Mouse (Mus musculus) layer of hippocampus, adult 8-10 months (tissue): ENCODE data around the gene Gm13279. TPM values are rescaled to one million over a fixed set of nuclear protein-coding genes. Genes with fewer than 3 reads are reported as not detected.
"Not testable (repeated sequence)": the region's sequence is repeated elsewhere in the genome, so short reads cannot be mapped to it uniquely, and the experiment has no call there.

Experiments used
- DNase-seq, 2 experiments: peaks; one replicate each; pipeline ENCODE4 v3.0.0; 2022; ENCODE audit warnings: low spot score in 2 of 2
- total RNA-seq, 4 experiments: library from RNA; stranded (reverse); gene quantifications; 2 replicates each; pipeline ENCODE4 v1.2.4; 2022

Gm13279 gene
- total RNA-seq, 4 experiments from 2014 or later, result not detected

DNA sequence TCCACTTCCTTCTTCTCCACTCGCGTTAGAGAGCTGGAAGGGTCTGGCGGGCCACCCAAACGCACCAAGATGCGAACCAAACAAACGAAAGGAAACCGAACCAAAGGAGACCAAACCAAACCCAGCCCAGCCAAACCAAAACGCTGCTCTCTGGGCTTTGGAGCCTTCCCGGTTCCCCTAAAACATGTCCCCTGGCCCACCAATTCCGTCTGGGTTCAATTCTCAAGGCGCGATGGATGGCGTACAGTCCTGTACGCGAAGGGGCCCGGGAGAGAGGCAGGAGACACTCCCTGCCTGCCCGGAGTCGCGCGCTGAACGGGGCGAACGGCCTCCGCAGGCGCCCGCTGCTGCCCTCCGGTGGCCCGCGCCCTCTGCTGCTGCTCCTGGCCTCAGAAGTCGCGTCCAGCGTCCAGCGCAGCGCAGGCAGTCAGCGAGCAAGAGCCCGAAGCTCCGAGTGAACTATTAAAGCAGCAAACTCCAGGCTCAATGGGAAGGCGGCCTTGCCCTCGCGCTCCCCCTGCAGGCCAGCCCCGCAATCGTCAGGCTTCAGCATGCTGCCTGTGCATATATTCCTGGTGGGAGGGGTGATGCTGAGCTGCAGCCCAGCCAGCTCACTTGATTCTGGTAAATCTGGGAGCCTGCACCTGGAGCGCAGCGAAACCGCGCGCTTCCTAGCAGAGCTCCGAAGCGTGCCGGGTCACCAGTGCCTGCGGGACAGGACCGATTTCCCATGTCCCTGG, 3.1 kb upstream of the Gm13279 start, which contains the start of gene Gm13275:
Gm13275 (plus strand) TSS at position 552 of the 740 bp plus-strand sequence.
- peak; percentile 62 to 66 for DNase-seq

DNA sequence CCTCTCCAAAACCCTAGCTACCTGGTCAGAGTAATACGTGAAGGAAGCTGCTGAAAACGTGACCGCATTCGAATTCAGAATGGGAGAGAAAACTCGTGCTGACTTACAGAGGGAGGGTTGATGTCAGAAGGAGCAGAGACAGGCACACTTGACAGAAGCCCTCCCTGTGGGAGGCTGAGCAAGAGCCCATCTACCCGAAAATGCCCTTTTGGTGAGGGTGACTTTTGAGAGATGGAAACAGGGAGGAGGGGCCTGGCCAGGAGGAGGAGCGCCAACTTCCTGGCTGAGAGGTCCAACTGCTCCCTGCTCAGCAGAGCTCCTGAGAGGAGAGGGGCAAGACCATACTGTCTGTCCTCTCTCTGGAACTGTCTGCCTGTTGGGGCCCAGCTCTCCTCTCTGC, 2.2 kb downstream of the Gm13279 start, which contains the start of gene Gm13285:
Gm13285 (plus strand) TSS at position 301 of the 400 bp plus-strand sequence.
- not testable (repeated sequence) for DNase-seq

DNA sequence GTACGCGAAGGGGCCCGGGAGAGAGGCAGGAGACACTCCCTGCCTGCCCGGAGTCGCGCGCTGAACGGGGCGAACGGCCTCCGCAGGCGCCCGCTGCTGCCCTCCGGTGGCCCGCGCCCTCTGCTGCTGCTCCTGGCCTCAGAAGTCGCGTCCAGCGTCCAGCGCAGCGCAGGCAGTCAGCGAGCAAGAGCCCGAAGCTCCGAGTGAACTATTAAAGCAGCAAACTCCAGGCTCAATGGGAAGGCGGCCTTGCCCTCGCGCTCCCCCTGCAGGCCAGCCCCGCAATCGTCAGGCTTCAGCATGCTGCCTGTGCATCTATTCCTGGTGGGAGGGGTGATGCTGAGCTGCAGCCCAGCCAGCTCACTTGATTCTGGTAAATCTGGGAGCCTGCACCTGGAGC, 5.8 kb downstream of the Gm13279 start, which contains the start of gene Gm13287:
Gm13287 (plus strand) TSS at position 301 of the 400 bp plus-strand sequence.
- not testable (repeated sequence) for DNase-seq

DNA sequence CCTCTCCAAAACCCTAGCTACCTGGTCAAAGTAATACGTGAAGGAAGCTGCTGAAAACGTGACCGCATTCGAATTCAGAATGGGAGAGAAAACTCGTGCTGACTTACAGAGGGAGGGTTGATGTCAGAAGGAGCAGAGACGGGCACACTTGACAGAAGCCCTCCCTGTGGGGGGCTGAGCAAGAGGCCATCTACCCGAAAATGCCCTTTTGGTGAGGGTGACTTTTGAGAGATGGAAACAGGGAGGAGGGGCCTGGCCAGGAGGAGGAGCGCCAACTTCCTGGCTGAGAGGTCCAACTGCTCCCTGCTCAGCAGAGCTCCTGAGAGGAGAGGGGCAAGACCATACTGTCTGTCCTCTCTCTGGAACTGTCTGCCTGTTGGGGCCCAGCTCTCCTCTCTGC, 8.0 kb downstream of the Gm13279 start, which contains the start of gene Gm13288:
Gm13288 (plus strand) TSS at position 301 of the 400 bp plus-strand sequence.
- not testable (repeated sequence) for DNase-seq

DNA sequence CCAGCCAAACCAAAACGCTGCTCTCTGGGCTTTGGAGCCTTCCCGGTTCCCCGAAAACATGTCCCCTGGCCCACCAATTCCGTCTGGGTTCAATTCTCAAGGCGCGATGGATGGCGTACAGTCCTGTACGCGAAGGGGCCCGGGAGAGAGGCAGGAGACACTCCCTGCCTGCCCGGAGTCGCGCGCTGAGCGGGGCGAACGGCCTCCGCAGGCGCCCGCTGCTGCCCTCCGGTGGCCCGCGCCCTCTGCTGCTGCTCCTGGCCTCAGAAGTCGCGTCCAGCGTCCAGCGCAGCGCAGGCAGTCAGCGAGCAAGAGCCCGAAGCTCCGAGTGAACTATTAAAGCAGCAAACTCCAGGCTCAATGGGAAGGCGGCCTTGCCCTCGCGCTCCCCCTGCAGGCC, 8.6 kb downstream of the Gm13279 start:
- not testable (repeated sequence) for DNase-seq

DNA sequence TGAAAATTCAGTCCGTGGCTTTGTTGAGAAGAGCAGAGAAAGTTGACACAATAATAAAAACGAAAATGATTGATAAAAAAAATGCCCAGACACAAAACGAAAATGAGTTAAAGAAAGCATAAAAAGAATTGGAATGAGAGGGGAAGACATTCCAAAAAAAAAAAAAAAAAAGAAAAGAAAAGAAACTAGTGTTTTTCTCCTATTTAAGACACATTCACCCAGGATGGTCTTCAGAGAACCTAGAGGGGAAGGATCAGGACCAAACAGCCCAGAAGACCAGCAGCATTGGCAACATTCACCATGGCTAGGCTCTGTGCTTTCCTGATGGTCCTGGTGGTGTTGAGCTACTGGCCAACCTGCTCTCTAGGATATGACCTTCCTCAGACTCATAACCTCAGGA, 18.7 kb downstream of the Gm13279 start, which contains the start of gene Ifna7:
Ifna7 (plus strand) TSS at position 301 of the 400 bp plus-strand sequence.
- DNase-seq, result no peak

DNA sequence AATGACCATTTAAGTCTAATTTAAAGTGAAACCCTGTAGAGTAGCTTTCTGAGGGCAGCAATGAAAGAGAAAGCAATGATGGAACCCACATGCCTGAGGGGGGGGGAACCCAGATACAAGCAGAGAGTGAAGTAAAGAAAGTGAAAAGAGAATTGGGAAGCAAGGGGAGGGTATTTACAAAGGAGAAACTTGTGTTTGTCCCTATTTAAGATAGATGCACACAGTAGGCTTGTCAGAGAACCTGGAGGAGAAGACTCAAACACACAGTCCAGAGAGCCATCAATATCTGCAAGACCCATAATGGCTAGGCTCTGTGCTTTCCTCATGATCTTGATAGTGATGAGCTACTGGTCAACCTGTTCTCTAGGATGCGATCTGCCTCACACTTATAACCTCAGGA, 22.5 kb downstream of the Gm13279 start, which contains the start of gene Ifna11:
Ifna11 (plus strand) TSS at position 301 of the 400 bp plus-strand sequence.
- no peak for DNase-seq

DNA sequence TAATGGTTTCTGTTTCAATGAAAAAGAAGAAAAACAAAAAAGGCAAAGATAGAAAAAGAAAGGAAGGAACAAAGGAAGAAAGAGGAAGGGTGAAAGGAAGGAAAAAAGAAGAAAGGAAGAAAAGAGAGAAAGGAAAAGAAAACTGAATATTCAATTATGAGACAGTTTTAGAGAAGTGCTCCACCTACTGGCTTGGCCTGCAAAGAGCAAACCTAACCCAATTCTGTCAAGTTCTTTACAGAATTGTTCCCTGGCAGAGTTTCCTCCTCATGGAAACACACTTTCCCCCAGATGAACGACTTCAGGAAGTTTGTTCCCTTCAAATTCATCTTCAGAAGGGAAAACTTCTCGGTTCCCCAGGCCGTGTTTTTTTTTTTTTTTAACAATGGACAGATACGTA, 25.8 kb downstream of the Gm13279 start:
- no peak for DNase-seq

DNA sequence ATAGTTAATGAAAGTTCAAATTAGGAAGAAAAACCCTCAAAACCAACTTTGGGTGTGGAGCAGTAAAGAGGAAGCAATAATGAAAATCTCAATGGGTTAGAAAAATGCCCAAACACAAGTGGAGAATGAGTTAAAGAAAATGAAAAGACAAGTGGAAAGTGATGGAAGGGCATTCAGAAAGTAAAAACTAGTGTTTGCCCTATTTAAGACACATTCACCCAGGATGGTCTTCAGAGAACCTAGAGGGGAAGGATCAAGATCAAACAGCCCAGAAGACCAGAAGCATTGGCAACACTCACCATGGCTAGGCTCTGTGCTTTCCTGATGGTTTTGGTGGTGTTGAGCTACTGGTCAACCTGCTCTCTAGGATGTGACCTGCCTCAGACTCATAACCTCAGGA, 29.9 kb downstream of the Gm13279 start, which contains the start of gene Ifna6:
Ifna6 (plus strand) TSS at position 301 of the 400 bp plus-strand sequence.
- DNase-seq, result not testable (repeated sequence)

DNA sequence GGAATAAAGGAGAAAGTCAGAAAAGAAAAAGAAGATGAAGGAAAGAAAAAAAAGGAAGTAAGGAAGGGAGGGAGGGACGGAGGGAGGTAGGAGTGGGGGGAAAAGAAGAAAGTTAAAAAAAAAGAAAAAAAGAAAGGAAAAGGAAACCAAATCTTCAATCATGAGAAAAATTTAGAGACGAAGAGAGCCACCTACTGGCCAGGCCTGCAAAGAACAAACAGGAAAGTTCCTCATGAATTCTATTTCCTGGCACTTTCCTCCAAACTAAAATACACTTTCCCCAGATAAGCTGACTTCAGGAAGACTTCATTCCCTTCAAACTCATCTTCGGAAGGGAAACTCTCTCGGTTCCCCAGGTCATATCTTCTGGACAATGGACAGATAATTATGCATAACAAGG, 33.3 kb downstream of the Gm13279 start:
- DNase-seq, result peak in 1 of 2 experiments; percentile 6

DNA sequence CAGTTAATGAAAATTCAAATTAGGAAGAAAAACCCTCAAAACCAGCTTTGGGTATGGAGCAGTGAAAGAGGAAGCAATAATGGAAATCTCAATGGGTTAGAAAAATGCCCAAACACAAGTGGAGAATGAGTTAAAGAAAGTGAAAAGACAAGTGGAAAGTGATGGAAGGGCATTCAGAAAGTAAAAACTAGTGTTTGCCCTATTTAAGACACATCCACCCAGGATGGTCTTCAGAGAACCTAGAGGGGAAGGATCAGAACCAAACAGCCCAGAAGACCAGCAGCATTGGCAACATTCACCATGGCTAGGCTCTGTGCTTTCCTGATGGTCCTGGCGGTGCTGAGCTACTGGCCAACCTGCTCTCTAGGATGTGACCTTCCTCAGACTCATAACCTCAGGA, 38.0 kb downstream of the Gm13279 start, which contains the start of gene Ifna5:
Ifna5 (plus strand) TSS at position 301 of the 400 bp plus-strand sequence.
- not testable (repeated sequence) for DNase-seq

DNA sequence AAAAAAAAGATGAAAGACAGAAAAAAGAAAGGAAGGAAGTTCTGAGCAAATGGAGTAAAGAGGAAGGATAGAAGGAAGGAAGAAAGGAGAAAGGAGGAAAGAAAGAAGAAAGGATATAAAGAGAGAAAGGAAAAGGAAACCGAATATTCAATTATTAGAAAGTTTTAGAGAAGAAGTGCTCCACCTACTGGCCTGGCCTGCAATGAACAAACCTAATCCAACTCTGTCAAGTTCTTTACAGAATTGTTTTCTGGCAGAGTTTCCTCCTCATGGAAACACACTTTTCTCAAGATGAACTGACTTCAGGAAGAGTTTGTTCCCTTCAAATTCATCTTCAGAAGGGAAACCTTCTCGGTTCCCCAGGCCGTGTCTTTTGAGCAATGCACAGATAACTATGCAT, 41.6 kb downstream of the Gm13279 start:
- DNase-seq, result no peak

DNA sequence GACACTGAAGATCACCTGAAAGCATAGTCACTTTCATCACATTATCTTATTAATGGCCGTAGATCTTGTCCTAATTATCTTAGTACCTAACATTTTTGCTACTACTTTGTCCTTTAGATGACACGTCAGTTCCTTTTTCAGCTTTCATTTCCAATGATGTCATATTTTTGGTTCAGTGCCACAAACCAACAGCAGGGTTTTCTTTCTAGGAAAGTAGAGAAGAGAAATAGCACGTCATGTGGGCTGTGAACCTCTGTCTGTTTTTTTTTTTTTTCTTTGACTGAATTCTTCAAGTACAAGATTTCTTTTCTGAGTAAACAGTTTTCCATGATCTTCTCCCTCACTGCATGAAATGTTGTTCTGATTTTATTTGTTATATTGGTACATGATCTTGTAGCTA, 42.9 kb downstream of the Gm13279 start:
- DNase-seq, result no peak

DNA sequence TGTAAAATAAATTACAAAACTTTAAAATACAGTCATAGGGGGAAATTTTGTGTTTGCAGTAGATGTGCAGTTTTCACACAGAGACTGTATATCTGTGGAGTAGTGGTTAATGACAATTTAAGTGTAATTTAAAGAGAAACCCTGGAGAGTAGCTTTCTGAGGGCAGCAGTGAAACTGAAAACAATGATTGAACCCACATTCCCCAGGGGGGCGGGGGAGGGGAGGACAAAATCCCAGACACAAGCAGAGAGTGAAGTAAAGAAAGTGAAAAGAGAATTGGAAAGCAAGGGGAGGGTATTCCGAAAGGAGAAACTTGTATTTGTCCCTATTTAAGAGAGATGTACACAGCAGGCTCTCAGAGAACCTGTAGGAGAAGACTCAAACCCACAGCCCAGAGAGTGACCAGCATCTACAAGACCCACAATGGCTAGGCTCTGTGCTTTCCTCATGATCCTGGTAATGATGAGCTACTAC, 44.3 kb downstream of the Gm13279 start, which contains the start of gene Ifna4:
Ifna4 (plus strand) TSS at position 424 of the 474 bp plus-strand sequence.
- no peak for DNase-seq

DNA sequence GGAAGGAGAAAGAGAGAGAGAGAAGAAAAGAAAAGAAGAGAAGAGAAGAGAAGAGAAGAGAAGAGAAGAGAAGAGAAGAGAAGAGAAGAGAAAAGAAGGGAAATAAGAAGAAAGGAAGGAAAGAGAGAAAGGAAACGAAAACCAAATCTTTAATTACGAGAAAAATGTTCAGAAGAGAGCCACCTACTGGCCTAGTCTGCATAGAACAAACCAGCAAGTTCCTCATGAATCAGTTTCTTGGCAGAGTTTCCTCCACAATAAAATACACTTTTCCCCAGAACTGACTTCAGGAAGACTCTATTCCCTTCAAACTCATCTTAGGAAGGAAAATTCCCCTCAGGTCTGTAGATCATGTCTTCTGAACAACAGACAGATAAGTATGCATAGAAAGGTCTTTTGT, 48.1 kb downstream of the Gm13279 start:
- DNase-seq, result no peak

Other genes starting within 250 kb of the Gm13279 start
- gene Ifna15, start 239.2 kb upstream of the Gm13279 start, total RNA-seq, result not detected
- not detected for gene Ifna14, start 225.6 kb upstream of the Gm13279 start, total RNA-seq
- not detected for gene Ifna9, start 205.0 kb upstream of the Gm13279 start, total RNA-seq
- gene Ifna12, start 194.0 kb upstream of the Gm13279 start, total RNA-seq, result not detected
- not detected for gene C87499, start 163.0 kb upstream of the Gm13279 start, total RNA-seq
- not detected for gene Ifna13, start 152.9 kb upstream of the Gm13279 start, total RNA-seq
- gene Ifna16, start 120.5 kb upstream of the Gm13279 start, total RNA-seq, result not detected
- gene Ifna2, start 113.5 kb upstream of the Gm13279 start, total RNA-seq, result not detected
- not detected for gene Ifnab, start 106.0 kb upstream of the Gm13279 start, total RNA-seq
- gene Gm26566, start 75.6 kb upstream of the Gm13279 start, total RNA-seq, result 1 to 10 TPM in 1 of 4 experiments, under 1 TPM in 3; 0.72 to 1.7 (median 0.82) TPM
- 100 to 1,000 TPM in 3 of 4 experiments, 10 to 100 TPM in 1; 96.8 to 117 (median 107) TPM for gene Klhl9, start 74.9 kb upstream of the Gm13279 start, total RNA-seq
- gene Gm13271, start 42.5 kb upstream of the Gm13279 start, total RNA-seq, result not detected
- gene Gm13283, start 37.3 kb upstream of the Gm13279 start, total RNA-seq, result not detected
- gene Gm13290, start 23.6 kb upstream of the Gm13279 start, total RNA-seq, result not detected
- not detected for gene Gm13289, start 20.5 kb upstream of the Gm13279 start, total RNA-seq
- gene Gm13272, start 17.5 kb upstream of the Gm13279 start, total RNA-seq, result not detected
- not detected for gene Ifnz, start 15.3 kb upstream of the Gm13279 start, total RNA-seq
- gene Gm13276, start 11.7 kb upstream of the Gm13279 start, total RNA-seq, result not detected
- gene Gm13277, start 8.8 kb upstream of the Gm13279 start, total RNA-seq, result not detected
- gene Gm13278, start 5.8 kb upstream of the Gm13279 start, total RNA-seq, result not detected
- not detected for gene Gm13275, start 2.9 kb upstream of the Gm13279 start, total RNA-seq
- gene Gm13285, start 2.3 kb downstream of the Gm13279 start, total RNA-seq, result not detected
- not detected for gene Gm13287, start 5.9 kb downstream of the Gm13279 start, total RNA-seq
- not detected for gene Gm13288, start 8.1 kb downstream of the Gm13279 start, total RNA-seq
- gene Ifna7, start 18.8 kb downstream of the Gm13279 start, total RNA-seq, result not detected
- gene Ifna11, start 22.6 kb downstream of the Gm13279 start, total RNA-seq, result not detected
- not detected for gene Ifna6, start 30.0 kb downstream of the Gm13279 start, total RNA-seq
- gene Ifna5, start 38.1 kb downstream of the Gm13279 start, total RNA-seq, result not detected
- not detected for gene Ifna4, start 44.5 kb downstream of the Gm13279 start, total RNA-seq
- gene Ifna1, start 52.7 kb downstream of the Gm13279 start, total RNA-seq, result not detected
- not detected for gene Ifne, start 82.8 kb downstream of the Gm13279 start, total RNA-seq